Comparison of ENCODE assay signal across 13 mouse cellular contexts in the genomic region with DNA sequence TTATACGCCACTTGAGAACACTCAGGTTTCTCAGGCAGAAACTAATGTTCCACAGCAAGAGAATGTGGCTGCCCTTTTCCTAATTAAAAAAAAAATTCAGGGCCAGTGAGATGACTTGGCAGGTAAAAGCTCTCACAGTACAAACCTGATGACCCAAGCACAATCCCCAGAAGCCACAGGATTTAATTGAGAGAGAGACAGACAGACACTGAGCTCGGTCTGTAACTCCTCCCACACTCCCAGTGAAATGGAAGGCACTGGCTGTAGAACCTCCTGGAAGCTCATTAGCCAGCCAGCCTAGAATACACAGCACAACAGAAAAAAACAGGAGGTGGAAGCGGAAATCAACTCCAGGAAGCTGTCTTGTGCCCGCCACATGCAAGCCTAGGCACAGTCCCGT. TPM values are rescaled to one million over a fixed set of nuclear protein-coding genes. Genes with fewer than 3 reads are reported as not detected.
A peak's percentile ranks its signal among the peaks of the same experiment; 100 is the strongest.
DNase-seq lines count a peak whose midpoint lies in the region; ATAC-seq lines count a peak whose summit lies in the region.
"Had no signal": no experiment of that assay in that cellular context is flagged by ENCODE, and none has a peak within 500 bp of the region (broad histone marks: within the 10 kb centered on the region; RNA-seq: fewer than 3 reads in every experiment).

No protein-coding gene starts in this region.

- DNase-seq in liver, embryonic 11.5 days (ENCODE audit: low spot score) = no peak
- peak; percentile 83 for DNase-seq in Muller cell, postnatal 12 days (ENCODE audit: inconsistent ontology term)
- peak; percentile 56 to 69 for DNase-seq in kidney, postnatal 36 days
- DNase-seq in left cerebral cortex, adult 8-10 months (ENCODE audit: low spot score in 2 of 2) = no peak
- DNase-seq in layer of hippocampus, adult 18-20 months (ENCODE audit: low spot score in 2 of 2) = no peak
- DNase-seq: cerebellum, postnatal 10 days had no signal

- no peak overlapping the region for H3K27ac ChIP-seq in liver, embryonic 11.5 days (ENCODE audit: low read depth, low read length)
- H3K27ac ChIP-seq in liver, embryonic 12.5 days = no peak overlapping the region
- H3K27ac ChIP-seq in brown adipose tissue, adult 24 weeks (replicated peaks; ENCODE audit: low read depth, low read length) = peak overlapping the region; percentile 34; the same call in 1 of the 2 replicates
- H3K27ac ChIP-seq: hindbrain, embryonic 14.5 days; lung, embryonic 15.5 days; midbrain, embryonic 13.5 days had no signal

- no peaks in the 10 kb centered on the region for H3K9me3 ChIP-seq in liver, embryonic 11.5 days (ENCODE audit: control insufficient read depth, low read length)
- no peaks in the 10 kb centered on the region for H3K9me3 ChIP-seq in liver, embryonic 12.5 days (replicated peaks)
- H3K9me3 ChIP-seq: lung, embryonic 15.5 days; midbrain, embryonic 13.5 days had no signal

- no peak overlapping the region for H3K9ac ChIP-seq in liver, embryonic 11.5 days (ENCODE audit: low read depth, low read length)
- no peak overlapping the region for H3K9ac ChIP-seq in liver, embryonic 12.5 days
- H3K9ac ChIP-seq: hindbrain, embryonic 14.5 days; lung, embryonic 15.5 days; midbrain, embryonic 13.5 days had no signal

- H3K36me3 ChIP-seq in liver, embryonic 11.5 days (ENCODE audit: control insufficient read depth, insufficient read depth, low read length) = no peaks in the 10 kb centered on the region
- no peaks in the 10 kb centered on the region for H3K36me3 ChIP-seq in liver, embryonic 12.5 days
- H3K36me3 ChIP-seq: lung, embryonic 15.5 days had no signal

- peaks cover 6% of the 10 kb centered on the region; the same call in 1 of the 2 replicates for H3K4me1 ChIP-seq in liver, embryonic 11.5 days (replicated peaks; ENCODE audit: control insufficient read depth, insufficient read depth, low read length)
- H3K4me1 ChIP-seq in liver, embryonic 12.5 days = peaks cover 26% of the 10 kb centered on the region
- 0 out of 2 replicates have a peak, but pooled peaks cover 2% of the 10 kb centered on the region for H3K4me1 ChIP-seq in brown adipose tissue, adult 24 weeks (ENCODE audit: control insufficient read depth, insufficient read depth, insufficient read length, low read length)

- WGBS in liver, embryonic 11.5 days = 69% methylated on average over 5 of the region's 5 CpGs
- WGBS in liver, embryonic 12.5 days (ENCODE audit: insufficient replicate concordance) = 63% methylated on average over 5 of the region's 5 CpGs

- 0 out of 2 replicates have a peak overlapping the region, but pooled peaks have one; percentile 9 for H3K4me2 ChIP-seq in liver, embryonic 11.5 days
- H3K4me2 ChIP-seq in liver, embryonic 12.5 days = no peak overlapping the region
- H3K4me2 ChIP-seq: hindbrain, embryonic 14.5 days; lung, embryonic 15.5 days; midbrain, embryonic 13.5 days had no signal

- H3K27me3 ChIP-seq in liver, embryonic 11.5 days (replicated peaks; ENCODE audit: control insufficient read depth, insufficient read depth, low read length) = no peaks in the 10 kb centered on the region
- peaks cover 16% of the 10 kb centered on the region for H3K27me3 ChIP-seq in liver, embryonic 12.5 days (replicated peaks)
- H3K27me3 ChIP-seq: lung, embryonic 15.5 days; midbrain, embryonic 13.5 days; Patski had no signal

- no peak for ATAC-seq in liver, embryonic 11.5 days (replicated peaks; ENCODE audit: low FRiP score)
- no peak for ATAC-seq in liver, embryonic 12.5 days
- ATAC-seq: CD4-positive, CD25-positive, alpha-beta regulatory T cell, adult 4 months; midbrain, embryonic 13.5 days; Patski had no signal

- no peak overlapping the region for H3K4me3 ChIP-seq in liver, embryonic 11.5 days (ENCODE audit: low read depth, low read length)
- H3K4me3 ChIP-seq in liver, embryonic 12.5 days = no peak overlapping the region
- no peak overlapping the region for H3K4me3 ChIP-seq in brown adipose tissue, adult 24 weeks (ENCODE audit: insufficient read depth, low read depth, low read length)
- H3K4me3 ChIP-seq: lung, embryonic 15.5 days; midbrain, embryonic 13.5 days had no signal

RNA-seq across cellular contexts. Expression of a gene that starts 3.2 kb away (rescaled TPM):
- polyA plus RNA-seq in liver, embryonic 11.5 days (2014; fragmentation: Nextera tagmentation; extraction: Ambion mirVana) = 0.63 and 0.88 TPM in 2 replicates
- 0.66 and 0.92 TPM in 2 replicates for polyA plus RNA-seq in liver, embryonic 12.5 days (2016; fragmentation: Nextera tagmentation; extraction: Ambion mirVana)
- 0.36 and 0.58 TPM in 2 replicates for polyA plus RNA-seq in brown adipose tissue, adult 24 weeks (2012; ENCODE audit: insufficient read depth, insufficient read length, missing spikeins)
- total RNA-seq in left cerebral cortex, adult 8-10 months (2022) = 10 to 100 TPM; 10.7 to 11.9 (median 11.3) TPM
- 10 to 100 TPM in 1 of 2 experiments, 1 to 10 TPM in 1; 9.1 to 10.4 TPM for total RNA-seq in layer of hippocampus, adult 18-20 months (2021)
- polyA plus RNA-seq: CD4-positive, CD25-positive, alpha-beta regulatory T cell, adult 4 months had no signal

RNA-seq across cellular contexts. Expression of a gene that starts 17.7 kb away (rescaled TPM):
- polyA plus RNA-seq in liver, embryonic 11.5 days (2014; fragmentation: Nextera tagmentation; extraction: Ambion mirVana) = 147 and 149 TPM in 2 replicates
- polyA plus RNA-seq in liver, embryonic 12.5 days (2016; fragmentation: Nextera tagmentation; extraction: Ambion mirVana) = 86.0 and 93.4 TPM in 2 replicates
- polyA plus RNA-seq in brown adipose tissue, adult 24 weeks (2012; ENCODE audit: insufficient read depth, insufficient read length, missing spikeins) = 205 and 234 TPM in 2 replicates
- 10 to 100 TPM; 40.5 to 44.8 (median 42.6) TPM for total RNA-seq in left cerebral cortex, adult 8-10 months (2022)
- total RNA-seq in layer of hippocampus, adult 18-20 months (2021) = 10 to 100 TPM; 43.9 to 50.1 TPM

RNA-seq across cellular contexts. Expression of a gene that starts 32.4 kb away (rescaled TPM):
- polyA plus RNA-seq in liver, embryonic 11.5 days (2014; fragmentation: Nextera tagmentation; extraction: Ambion mirVana) = 13.1 and 13.3 TPM in 2 replicates
- polyA plus RNA-seq in liver, embryonic 12.5 days (2016; fragmentation: Nextera tagmentation; extraction: Ambion mirVana) = 7.6 and 8.2 TPM in 2 replicates
- polyA plus RNA-seq in brown adipose tissue, adult 24 weeks (2012; ENCODE audit: insufficient read depth, insufficient read length, missing spikeins) = 5.1 and 8.7 TPM in 2 replicates
- total RNA-seq in left cerebral cortex, adult 8-10 months (2022) = 10 to 100 TPM; 66.7 to 75.1 (median 71.3) TPM
- 10 to 100 TPM; 43.9 to 47.8 TPM for total RNA-seq in layer of hippocampus, adult 18-20 months (2021)

RNA-seq across cellular contexts. Expression of a gene that starts 54.1 kb away (rescaled TPM):
- polyA plus RNA-seq in liver, embryonic 11.5 days (2014; fragmentation: Nextera tagmentation; extraction: Ambion mirVana) = 53.9 and 56.9 TPM in 2 replicates
- polyA plus RNA-seq in liver, embryonic 12.5 days (2016; fragmentation: Nextera tagmentation; extraction: Ambion mirVana) = 37.3 and 41.1 TPM in 2 replicates
- 1.5 and 2.1 TPM in 2 replicates for polyA plus RNA-seq in brown adipose tissue, adult 24 weeks (2012; ENCODE audit: insufficient read depth, insufficient read length, missing spikeins)
- total RNA-seq in left cerebral cortex, adult 8-10 months (2022) = 1 to 10 TPM; 1.7 to 3.6 (median 2.7) TPM
- 1 to 10 TPM in 1 of 2 experiments, under 1 TPM in 1; 0.81 to 1.2 TPM for total RNA-seq in layer of hippocampus, adult 18-20 months (2021)

RNA-seq across cellular contexts. Expression of a gene that starts 54.4 kb away (rescaled TPM):
- 94.4 and 101 TPM in 2 replicates for polyA plus RNA-seq in liver, embryonic 11.5 days (2014; fragmentation: Nextera tagmentation; extraction: Ambion mirVana)
- 83.5 and 87.1 TPM in 2 replicates for polyA plus RNA-seq in liver, embryonic 12.5 days (2016; fragmentation: Nextera tagmentation; extraction: Ambion mirVana)
- polyA plus RNA-seq in brown adipose tissue, adult 24 weeks (2012; ENCODE audit: insufficient read depth, insufficient read length, missing spikeins) = 81.1 and 117 TPM in 2 replicates
- total RNA-seq in left cerebral cortex, adult 8-10 months (2022) = 10 to 100 TPM; 12.9 to 18.6 (median 16.0) TPM
- total RNA-seq in layer of hippocampus, adult 18-20 months (2021) = 10 to 100 TPM; 11.6 to 14.7 TPM

Comparison
In these comparisons a context has a peak if more than half of its experiments do, and no peak if none do; other contexts are left out.
1. DNase-seq: peak in Muller cell, postnatal 12 days (single experiment) and kidney, postnatal 36 days (2 of 2); none in liver, embryonic 11.5 days (single experiment), left cerebral cortex, adult 8-10 months (0 of 2) and layer of hippocampus, adult 18-20 months (0 of 2).